Mouse (Mus musculus): ENCODE data around the gene Rhbdd1. TPM values are rescaled to one million over a fixed set of nuclear protein-coding genes. Genes with fewer than 3 reads are reported as not detected.

Rhbdd1 gene
- total and polyA plus RNA-seq, 3 experiments = 7.5 to 10.4 TPM; not detected in 1

DNA sequence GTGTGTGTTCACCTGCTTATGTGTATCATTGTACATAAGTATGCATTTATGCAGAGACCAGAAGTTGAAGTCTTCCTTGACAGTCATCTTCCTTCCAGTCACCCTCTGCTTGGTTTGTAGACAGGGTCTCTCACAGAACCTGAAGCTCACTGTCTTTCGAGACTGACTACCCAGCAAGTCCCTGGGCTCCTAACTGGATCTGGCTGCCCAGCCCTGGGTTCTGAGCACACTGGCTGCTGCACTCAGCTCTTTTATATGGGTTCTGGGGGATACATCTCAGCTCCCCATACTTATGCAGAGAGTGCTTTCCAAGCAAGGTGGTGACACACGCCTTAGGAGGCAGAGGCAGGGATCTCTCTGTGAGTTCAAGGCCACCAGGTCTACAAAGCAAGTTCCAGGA is 143.7 kb downstream of the Rhbdd1 start:
- Histone ChIP-seq H3K36me3 (ENCODE audit: control insufficient read depth in 1 of 2, insufficient read depth in 2 of 2, low read length in 2 of 2) (no peaks in the 10 kb centered on the region), H3K27me3 (ENCODE audit: control insufficient read depth in 1 of 2, insufficient read depth in 2 of 2, low read length in 2 of 2) (no peaks in the 10 kb centered on the region), H3K79me2 (ENCODE audit: control insufficient read depth, insufficient read depth, low read length, poor library complexity) (no peaks in the 10 kb centered on the region), H3K9me3 (replicated peaks; ENCODE audit: insufficient read depth, low read length) (no peaks in the 10 kb centered on the region), H3K4me1 (ENCODE audit: control insufficient read depth in 1 of 2, insufficient read depth in 2 of 2, low read length in 2 of 2) (no peaks in the 10 kb centered on the region), H3K9ac (ENCODE audit: control insufficient read depth, low read depth, low read length, poor library complexity, severe bottlenecking) (no peak overlapping the region), H3K27ac (ENCODE audit: control insufficient read depth, low read depth, low read length) (no peak overlapping the region), H3K4me3 (ENCODE audit: control insufficient read depth in 1 of 2, insufficient read depth in 1 of 2, low read depth in 2 of 2, low read length in 2 of 2) (no peak overlapping the region)
- no peak for DNase-seq (ENCODE audit: low read depth, low spot score)
- no peak for TF ChIP-seq JUND (IDR thresholded peaks at IDR 0.05; ENCODE audit: low read depth, low read length)
- TF ChIP-seq RCOR1 (IDR thresholded peaks at IDR 0.05; ENCODE audit: low read depth, low read length) = no peak
- TF ChIP-seq ZKSCAN1 (IDR thresholded peaks at IDR 0.05; ENCODE audit: low read depth, low read length) = no peak
- TF ChIP-seq ETS1 (IDR thresholded peaks at IDR 0.05; ENCODE audit: low read depth, low read length) = no peak
- TF ChIP-seq MYC (IDR thresholded peaks at IDR 0.05; ENCODE audit: low read depth, low read length) = no peak
- no peak for TF ChIP-seq MXI1 (IDR thresholded peaks at IDR 0.05; ENCODE audit: low read depth, low read length)
- TF ChIP-seq UBTF (IDR thresholded peaks at IDR 0.05; ENCODE audit: borderline replicate concordance, insufficient read depth, low read depth, low read length) = no peak

- Histone ChIP-seq H3K4me1 (ENCODE audit: control insufficient read depth in 1 of 2, insufficient read depth in 2 of 2, low read length in 2 of 2) (no peaks in the 10 kb centered on the region), H3K27me3 (ENCODE audit: control insufficient read depth in 1 of 2, insufficient read depth in 2 of 2, low read length in 2 of 2) (no peaks in the 10 kb centered on the region), H3K79me2 (ENCODE audit: control insufficient read depth, insufficient read depth, low read length, poor library complexity) (no peaks in the 10 kb centered on the region), H3K27ac (ENCODE audit: control insufficient read depth, low read depth, low read length) (no peak overlapping the region), H3K9ac (ENCODE audit: control insufficient read depth, low read depth, low read length, poor library complexity, severe bottlenecking) (no peak overlapping the region), H3K36me3 (ENCODE audit: control insufficient read depth in 1 of 2, insufficient read depth in 2 of 2, low read length in 2 of 2) (no peaks in the 10 kb centered on the region), H3K4me3 (ENCODE audit: control insufficient read depth in 1 of 2, insufficient read depth in 1 of 2, low read depth in 2 of 2, low read length in 2 of 2) (no peak overlapping the region), H3K9me3 (replicated peaks; ENCODE audit: insufficient read depth, low read length) (no peaks in the 10 kb centered on the region)
- no peak for TF ChIP-seq ZKSCAN1 (IDR thresholded peaks at IDR 0.05; ENCODE audit: low read depth, low read length)
- TF ChIP-seq ZC3H11A (IDR thresholded peaks at IDR 0.05; ENCODE audit: low read depth, low read length) = no peak
- no peak for TF ChIP-seq ZNF384 (IDR thresholded peaks at IDR 0.05; ENCODE audit: low read depth, low read length)
- no peak for TF ChIP-seq E2F4 (IDR thresholded peaks at IDR 0.05; ENCODE audit: borderline replicate concordance, low read depth, low read length)
- TF ChIP-seq RCOR1 (IDR thresholded peaks at IDR 0.05; ENCODE audit: low read depth, low read length) = no peak
- TF ChIP-seq GATA1 (IDR thresholded peaks at IDR 0.05; ENCODE audit: low read depth, low read length) = no peak
- no peak for TF ChIP-seq MAX (IDR thresholded peaks at IDR 0.05; ENCODE audit: low read length)
- TF ChIP-seq CTCF (IDR thresholded peaks at IDR 0.05 in 2 of 3, conservative IDR thresholded peaks at IDR 0.05 in 1 of 3; ENCODE audit: control insufficient read depth in 1 of 3, insufficient read depth in 1 of 3, low read depth in 2 of 3, low read length in 3 of 3, poor library complexity in 1 of 3, severe bottlenecking in 1 of 3) = no peak
- no peak for TF ChIP-seq POLR2AphosphoS2 (IDR thresholded peaks at IDR 0.05; ENCODE audit: low read length)
- TF ChIP-seq UBTF (IDR thresholded peaks at IDR 0.05; ENCODE audit: borderline replicate concordance, insufficient read depth, low read depth, low read length) = no peak
- TF ChIP-seq KAT2A (conservative IDR thresholded peaks at IDR 0.05; ENCODE audit: low read depth, low read length) = no peak
- TF ChIP-seq MYB (IDR thresholded peaks at IDR 0.05; ENCODE audit: low read depth, low read length) = no peak
- TF ChIP-seq NELFE (IDR thresholded peaks at IDR 0.05; ENCODE audit: low read depth, low read length) = no peak
- TF ChIP-seq MAFK (IDR thresholded peaks at IDR 0.05; ENCODE audit: borderline replicate concordance, low read depth, low read length) = no peak
- DNase-seq (ENCODE audit: low read depth, low spot score) = no peak
These were observed 144.8 kb downstream of the Rhbdd1 start for GRCm38 (mm10) chr1:82461041-82461440.

Measured in MEL (cell line).